Mouse (Mus musculus): ENCODE measurements around the gene Plcd1. TPM values are rescaled to one million over a fixed set of nuclear protein-coding genes. Genes with fewer than 3 reads are reported as not detected.

The Plcd1 gene
- total RNA-seq, 2 experiments from 2014 or later: 11.5 to 12.1 TPM

DNA sequence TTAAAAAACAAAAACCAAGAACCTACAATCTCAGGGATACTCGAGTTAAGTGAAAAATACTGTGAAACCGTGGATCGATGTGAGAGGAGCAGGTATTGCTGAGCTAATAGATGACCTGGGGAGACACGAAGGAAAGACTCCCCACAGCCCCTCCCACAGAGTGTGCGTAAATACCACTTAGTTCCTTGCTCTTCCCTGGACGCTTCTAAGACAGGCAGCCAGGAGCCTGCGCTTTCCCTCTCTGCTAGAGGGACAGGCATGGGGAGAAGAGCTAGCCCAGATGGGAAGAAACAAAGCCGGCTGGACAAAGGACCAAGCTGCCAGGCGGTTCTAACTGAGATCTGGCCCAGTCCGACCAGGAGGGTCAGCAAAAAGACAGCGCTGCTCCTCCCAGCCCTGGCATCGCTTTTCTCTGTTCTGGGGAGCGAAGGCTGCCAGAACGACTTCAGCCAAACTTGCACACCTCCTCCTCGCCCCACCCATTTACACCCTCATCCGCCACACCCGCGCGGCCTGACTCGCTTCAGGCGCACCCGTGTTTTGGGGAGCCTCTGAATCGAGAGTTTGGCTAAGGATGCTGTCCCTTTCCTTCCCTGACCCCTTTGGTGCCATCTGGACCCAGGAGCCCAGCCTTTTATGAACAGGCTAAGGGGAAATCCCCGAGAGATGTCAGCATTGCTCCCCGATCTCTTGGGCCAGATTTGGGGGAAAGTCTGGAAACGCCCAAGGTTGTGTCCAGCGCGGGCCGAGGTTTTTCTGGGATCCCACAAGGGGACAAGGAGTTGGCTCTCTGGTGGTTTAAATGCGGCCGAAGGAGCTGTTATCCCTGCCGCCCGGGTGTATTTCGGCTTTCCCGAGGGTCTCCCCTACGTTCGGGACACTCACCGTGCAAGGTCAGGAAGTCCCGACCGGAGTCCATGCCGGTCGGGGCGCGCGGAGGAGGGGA lies 556 bp downstream of the Plcd1 start:
- no peak for DNase-seq (ENCODE audit: low spot score in 2 of 2)
- intact Hi-C loops (cut with DNase I): no loop called here

DNA sequence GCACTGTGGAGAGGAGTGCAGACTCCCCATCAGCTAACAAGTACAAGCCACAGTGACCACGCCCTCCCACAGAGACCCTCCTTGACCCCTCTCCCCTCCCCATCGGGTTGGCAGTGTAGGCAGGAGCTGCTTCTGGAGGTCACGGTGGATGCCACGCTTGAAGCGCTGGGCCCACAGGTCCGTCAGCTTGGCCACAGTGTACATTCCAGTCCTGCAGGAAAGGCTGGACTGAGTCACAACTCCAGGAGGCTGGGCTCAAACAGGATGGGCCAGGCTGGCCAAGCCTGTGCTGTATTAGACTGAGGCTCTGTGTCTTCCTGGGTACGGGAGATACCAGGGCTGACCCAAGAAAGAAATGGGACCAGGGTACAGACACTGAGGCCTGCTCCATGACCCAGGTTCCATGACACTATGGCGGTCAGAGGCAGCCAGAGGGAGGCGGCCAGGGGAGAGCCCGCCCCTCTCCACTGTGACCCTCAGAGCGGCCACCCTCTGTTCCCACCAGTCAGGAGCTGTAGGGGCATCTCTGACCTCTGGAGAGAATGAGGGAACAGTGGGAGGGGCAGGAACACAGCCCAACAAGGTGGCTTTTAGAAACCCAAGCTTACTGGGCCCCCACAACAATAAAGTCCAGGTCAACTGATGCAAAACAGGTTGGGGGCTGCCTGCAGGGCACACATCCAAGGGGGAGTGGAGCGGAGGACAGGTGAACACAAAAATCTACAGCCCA lies 1.6 kb downstream of the Plcd1 start:
- intact Hi-C loops (cut with DNase I): no loop called here
- DNase-seq (ENCODE audit: low spot score in 2 of 2): no peak

DNA sequence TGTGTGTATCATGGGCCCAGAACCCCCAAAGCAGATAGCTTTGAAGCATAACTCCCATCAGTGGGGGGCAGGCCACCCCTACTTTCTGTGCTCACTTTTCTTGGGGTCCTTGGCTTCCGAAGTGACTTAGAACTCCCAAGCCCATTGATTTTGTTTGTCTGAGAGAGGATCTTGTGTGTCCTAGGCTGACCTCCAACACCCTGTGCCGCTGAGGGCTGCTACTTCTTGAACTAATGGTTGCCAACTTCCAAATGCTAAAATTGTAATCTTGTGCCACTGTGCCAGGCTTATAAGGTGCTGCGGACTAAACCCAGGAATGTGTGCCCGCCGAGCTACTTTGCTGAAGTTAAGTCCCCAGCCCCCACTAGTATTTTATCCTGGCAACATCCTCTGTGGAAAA lies 2.8 kb downstream of the Plcd1 start:
- DNase-seq (ENCODE audit: low spot score in 2 of 2): no peak
- intact Hi-C loops (cut with DNase I): no loop called here

DNA sequence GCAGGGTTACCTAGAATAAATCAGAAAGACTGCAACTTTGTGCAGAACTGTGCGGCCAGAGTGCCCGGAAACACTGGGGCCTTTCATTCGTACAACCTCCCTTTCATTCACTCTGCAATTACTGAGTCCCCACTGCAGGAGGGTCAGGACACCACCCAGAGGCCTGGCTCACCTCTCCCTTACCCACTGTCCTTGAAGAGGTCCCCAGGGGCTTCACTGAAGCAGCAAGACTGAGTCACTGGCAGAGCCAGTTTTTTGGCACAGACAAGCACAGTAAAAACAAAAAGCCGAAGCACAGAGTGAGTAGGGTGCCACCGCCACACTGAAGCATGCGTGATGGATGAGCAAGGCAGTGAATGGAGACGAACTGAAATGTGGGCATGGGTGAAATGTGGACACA lies 3.9 kb downstream of the Plcd1 start:
- no peak for DNase-seq (ENCODE audit: low spot score in 2 of 2)

DNA sequence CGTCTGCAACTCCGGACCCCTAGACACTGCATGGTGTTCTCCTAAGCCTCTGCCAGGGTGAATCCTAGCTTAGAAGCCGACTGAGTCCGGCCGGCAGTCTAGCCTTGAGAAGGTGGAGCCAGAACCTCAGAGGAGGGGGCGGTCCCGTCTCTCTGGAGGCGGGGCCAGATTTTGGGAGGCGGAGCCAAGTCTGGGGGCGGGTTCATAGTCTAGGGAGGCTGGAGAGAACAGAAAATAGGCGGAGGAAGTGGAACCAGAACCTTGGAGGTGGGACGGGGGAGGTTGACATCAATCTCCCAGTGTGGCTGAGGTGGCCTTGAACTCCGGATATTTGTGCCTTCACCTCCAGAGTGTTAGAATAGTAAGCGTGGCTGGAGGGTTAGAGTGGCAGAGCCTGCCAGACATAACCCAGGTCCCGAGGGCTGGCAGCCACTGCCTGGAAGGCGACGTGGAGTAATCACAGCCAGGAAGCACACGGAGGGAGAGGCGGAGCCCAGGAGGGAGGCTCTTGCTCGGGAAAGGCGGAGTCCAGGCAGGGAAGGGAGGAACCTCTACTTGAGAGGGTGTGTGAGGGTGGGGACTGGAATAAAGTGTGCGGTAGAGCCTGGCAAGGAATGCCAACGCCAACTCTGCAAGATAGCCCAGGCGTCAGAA lies 5.0 kb downstream of the Plcd1 start:
- peak; percentile 74 for DNase-seq (ENCODE audit: low spot score in 2 of 2)
- intact Hi-C loops (cut with DNase I): no loop called here

More for the DNA sequence above, 3.9 kb downstream of the Plcd1 start:
- intact Hi-C loops (cut with DNase I): no loop called here

DNA sequence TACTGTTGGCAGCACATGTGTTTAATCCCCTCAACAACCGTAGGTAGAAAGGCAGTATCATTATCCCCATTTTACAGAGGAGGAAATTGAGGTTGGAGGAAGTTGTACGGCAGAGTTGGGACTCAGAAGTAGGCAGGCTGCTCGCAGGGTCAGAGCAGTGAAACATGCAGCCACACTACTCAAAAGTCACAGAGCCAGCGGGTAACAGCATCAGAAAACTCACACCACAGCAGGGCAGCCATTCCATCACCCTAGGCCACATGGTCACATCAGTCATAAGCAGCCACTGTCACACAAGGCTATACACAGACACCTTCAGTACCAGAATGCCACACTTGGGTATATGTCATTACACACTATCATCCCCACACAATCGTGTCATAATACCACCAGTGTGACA lies 6.0 kb downstream of the Plcd1 start:
- intact Hi-C loops (cut with DNase I): no loop called here
- no peak for DNase-seq (ENCODE audit: low spot score in 2 of 2)

DNA sequence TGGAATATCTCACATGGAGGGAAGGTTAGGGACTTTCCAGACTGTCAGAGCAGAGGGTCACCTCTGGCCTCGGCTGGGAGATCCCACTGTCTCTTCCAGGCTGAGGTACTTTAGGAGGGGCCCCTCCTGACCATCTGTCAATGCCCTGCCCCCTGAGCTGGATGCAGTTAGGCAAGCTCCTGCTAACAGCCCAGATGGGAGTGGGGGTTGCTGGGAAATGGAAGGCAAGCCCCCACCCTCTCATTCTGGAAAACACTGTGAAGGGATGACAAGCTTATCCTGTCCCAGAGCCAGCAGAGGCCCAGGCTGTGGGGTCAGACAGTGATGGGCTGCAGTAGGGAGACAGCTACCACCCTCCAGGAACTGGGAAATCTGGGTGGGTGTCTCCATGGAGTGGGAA lies 6.9 kb downstream of the Plcd1 start:
- intact Hi-C loops (cut with DNase I): no loop called here
- DNase-seq (ENCODE audit: low spot score in 2 of 2): no peak

DNA sequence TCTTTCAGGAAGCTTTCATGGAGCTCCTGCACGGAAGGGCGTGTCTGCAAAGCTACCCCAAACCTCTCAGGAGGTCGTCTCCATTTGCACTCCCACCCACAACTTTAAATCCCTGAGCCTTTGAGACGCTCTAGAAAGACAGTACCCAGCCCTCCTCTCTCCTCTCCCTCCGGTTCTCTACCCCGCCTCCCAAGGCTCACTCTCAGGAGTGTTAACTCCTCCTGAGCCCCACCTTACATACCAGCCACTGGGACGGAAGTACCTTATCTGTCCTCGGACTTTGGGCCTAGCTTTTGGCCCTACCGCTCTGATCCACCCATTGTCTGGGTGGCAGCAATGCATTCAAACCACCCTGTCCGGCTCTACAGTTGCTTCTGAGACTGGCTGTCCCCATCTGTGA lies 9.3 kb downstream of the Plcd1 start:
- no peak for DNase-seq (ENCODE audit: low spot score in 2 of 2)
- intact Hi-C loops (cut with DNase I): no loop called here

DNA sequence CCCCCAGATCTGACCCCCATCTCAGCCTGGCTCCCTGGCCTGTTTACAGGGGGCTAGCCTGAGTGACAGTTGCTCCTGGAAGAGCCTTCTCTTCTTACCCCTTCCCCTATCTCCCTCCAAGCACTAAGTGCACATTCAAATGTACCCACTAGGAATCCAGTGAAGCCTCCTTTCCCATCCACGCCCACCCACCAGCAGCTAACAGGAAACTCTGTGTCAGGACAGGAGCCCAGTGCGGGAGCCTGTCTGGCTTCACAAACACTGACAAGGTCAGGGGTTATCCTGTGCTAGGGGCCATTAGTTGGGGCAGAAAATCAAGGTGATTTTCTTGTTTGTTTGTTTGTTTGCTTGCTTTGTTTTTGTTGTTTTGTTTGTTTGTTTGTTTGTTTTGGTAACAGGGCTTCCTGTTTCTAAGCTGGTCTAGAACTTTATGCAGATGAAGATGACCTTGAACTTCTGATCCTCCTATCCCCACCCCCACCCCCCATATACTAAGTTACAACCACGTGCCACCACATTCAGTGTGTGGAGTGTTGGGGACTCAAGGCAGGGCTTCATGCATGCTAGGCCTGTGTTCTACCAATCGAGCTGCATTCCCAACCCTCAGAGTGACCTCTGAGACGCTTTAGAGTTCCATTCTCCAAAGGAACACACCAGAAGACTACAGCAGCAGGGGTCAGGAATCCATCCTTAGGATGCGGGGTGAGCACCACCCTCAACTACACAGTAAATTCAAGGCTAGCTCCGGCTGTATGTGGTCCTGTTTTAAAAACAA lies 10.5 kb downstream of the Plcd1 start:
- no peak for DNase-seq (ENCODE audit: low spot score in 2 of 2)
- intact Hi-C loops (cut with DNase I): no loop called here

DNA sequence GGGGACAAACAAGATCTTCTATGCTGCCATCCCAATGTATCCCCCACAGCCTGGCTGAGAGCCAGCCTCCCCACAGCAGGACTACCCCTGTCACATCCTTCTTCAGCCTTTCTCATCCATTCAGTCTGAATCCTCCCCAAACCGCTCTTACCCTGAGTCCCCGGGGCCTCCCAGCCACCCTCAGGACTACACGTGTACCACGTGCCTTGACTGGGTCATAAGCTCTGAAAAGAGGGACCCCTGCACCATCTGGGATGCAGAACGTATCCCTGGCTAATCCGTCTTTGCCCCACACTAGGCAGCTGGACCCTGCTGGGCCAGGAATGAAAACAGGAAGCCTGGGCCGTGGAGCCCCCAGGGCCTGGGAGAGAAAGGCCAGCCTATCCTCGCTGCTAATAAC lies 11.3 kb downstream of the Plcd1 start:
- intact Hi-C loops (cut with DNase I): no loop called here
- no peak for DNase-seq (ENCODE audit: low spot score in 2 of 2)

DNA sequence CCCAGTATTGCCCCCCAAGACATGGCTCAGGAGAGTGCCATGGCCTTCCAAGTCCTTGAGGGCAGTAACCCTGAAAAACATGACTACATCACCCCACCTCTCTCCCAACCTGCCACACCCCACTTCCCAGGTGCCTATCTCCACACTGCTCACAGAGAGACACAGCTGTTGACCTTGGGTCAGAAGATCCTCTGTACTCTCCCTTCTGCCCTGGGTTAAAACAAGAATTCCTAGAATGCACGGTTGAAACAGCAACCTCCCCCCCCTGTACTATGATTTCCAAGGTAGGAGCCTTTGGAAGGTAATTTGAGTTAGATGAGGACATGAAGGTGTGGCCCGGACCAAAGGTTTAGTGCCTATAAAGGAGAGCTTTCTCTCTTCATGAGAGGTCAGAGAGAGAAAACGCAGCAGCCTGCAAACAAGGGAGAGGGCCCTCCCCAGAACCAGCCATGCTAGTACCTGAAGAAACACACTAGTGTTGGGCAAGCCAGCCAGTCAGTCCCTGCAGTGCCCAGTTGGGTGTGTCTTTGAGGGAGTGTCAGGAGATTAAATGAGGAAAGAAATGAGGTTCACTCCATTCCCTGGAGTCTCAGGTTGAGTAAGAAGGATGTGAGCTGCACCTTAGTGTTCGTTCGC lies 13.1 kb downstream of the Plcd1 start:
- intact Hi-C loops (cut with DNase I): no loop called here
- no peak for DNase-seq (ENCODE audit: low spot score in 2 of 2)

DNA sequence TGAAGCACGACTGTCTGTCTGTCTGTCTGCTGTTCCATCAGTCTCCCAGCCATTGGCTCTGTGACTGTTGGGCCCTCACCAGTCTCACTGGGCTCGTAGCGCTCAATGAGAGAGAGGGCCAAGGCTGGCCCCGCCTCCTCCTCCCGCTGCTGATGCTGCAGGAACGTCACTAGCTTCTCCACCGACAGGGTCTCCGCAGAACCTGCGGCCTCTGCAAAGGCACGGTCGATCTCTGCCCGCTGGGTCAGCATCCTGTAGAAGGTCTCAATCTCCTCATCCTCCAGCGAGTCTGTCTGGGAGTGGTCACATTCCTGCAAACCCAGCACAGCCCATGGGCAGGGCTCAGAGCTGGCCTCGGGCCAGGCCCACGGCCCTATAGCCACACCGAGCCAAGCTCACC lies 17.6 kb downstream of the Plcd1 start:
- DNase-seq (ENCODE audit: low spot score in 2 of 2): no peak
- intact Hi-C loops (cut with DNase I): no loop called here

DNA sequence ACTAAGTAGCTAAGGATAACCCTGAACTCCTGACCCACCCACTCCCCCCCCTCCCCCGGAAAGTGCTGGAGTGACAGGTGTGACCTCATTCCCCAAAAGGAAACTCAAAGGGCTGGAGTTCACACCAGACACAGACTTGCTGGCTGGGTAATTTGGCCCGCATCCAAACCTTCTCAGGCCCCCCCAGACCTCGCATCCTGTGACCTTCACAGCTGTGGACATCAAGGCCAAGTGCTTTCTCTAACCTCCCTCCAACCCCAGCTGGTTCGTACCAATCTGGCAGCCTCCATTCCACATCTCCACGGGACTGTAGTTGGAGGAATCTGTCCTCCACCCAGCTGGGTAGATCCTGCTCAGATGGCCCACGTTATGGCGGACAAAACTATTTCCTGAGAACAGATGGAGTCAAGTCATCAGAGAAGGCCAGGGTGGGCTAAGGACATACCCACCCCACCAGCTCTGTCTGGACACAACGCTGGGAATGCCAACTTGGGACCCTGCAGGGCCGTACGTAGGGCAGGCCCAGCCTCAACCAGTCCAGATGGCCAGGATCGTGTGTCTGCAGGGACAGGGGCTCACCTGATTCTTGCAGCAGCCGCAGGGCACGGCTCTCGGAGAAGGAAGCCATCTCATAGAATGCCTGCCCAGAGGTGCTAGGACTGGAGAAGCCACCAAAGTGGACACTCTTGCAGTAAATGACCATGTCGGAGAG lies 20.0 kb downstream of the Plcd1 start:
- intact Hi-C loops (cut with DNase I): no loop called here
- no peak for DNase-seq (ENCODE audit: low spot score in 2 of 2)

DNA sequence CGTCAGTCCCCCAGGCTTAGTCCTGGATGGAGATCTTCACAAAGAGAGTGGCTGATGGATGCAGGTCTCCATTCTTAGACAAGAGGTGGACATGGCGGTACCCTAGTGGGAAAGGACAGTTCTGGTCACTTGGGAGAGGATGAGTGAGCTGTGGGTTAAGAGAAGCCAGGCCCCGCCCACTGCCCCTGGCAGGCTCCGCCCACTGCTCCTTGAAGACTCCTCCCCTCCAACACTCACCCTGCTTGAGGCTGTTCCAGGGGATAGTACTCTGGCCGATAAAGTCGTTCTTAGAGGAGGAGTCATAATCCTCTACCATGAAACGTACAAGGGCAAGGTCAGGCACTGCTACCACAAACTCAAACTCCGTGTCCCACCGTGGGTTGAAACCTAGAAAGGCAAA lies 21.5 kb downstream of the Plcd1 start:
- no peak for DNase-seq (ENCODE audit: low spot score in 2 of 2)
- intact Hi-C loops (cut with DNase I): no loop called here

DNA sequence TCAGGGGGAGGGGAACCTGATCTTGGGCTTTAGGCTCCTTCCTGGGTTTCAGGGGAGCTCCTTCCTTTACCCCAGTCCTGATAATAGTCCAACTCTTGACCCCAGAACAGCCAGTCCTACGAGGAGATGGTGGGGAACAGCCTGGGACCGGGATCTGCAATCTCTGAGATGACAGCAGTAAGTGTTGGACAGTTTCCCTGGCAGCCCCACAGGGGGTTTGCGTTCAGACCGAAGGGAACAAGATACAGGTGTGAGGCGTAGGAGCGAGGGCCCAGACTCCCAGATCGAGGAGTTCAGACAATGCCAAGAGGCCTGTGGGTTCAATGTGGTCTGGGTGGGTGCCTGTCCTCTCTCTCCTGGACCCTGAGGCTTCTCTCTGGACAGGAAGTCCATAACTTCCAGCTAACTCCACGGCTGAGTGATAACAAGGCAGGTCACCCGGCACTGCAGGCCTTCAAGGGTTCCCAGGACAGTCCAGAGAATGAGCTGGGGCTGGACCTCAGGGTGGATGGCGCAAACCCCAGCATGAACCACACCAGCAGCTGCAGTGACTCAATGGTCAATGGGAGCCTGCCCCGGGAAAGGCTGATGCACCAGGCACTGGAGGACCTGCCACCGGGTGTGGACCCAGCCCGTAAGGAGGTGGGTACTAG lies 23.0 kb downstream of the Plcd1 start:
- intact Hi-C loops (cut with DNase I): no loop called here
- no peak for DNase-seq (ENCODE audit: low spot score in 2 of 2)

DNA sequence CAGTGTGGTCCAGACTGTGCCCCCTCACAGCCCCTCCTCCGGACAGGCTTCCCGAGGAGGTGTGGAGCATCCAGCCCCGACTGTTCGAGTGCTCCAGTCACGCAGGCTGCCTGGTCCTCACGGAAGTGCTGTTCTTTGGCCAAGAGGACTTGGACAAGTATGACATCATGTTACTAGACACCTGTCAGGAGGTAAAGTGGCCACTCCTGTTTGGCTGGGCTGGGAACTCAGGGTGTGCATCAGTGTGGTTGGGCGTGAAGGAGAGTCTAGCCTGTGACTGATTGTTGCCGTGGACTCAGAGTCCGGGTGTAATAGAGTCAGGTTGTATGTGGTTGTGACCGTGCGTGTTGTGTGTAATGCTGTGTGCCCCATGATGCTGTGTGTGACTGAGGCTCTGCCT lies 25.0 kb downstream of the Plcd1 start:
- no peak for DNase-seq (ENCODE audit: low spot score in 2 of 2)
- intact Hi-C loops (cut with DNase I): loop anchor here (5.0 kb wide), 1 partner anchor 481 kb away; no protein-coding TSS in a partner anchor

DNA sequence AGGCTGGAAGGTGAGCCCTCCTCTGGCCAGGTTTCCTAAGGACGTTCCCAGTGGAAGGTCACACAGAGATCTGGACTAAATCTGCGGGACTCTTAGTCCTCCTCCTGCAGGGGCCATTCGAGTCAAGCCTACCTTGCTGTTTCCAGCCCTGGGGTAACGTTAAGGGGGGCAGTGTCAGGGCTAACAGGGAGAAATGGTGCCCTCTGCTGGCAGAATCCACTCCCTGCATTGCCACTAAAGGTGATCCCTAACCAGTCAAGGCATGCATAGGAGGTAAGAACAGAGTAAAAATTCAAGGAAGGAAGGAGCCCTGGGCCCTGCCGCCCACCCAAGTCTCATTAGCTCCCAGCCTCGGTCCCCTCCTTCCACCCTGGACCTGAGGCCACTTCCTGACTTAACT lies 25.7 kb downstream of the Plcd1 start:
- peak; percentile 87 to 90 for DNase-seq (ENCODE audit: low spot score in 2 of 2)
- intact Hi-C loops (cut with DNase I): loop anchor here (2.0 to 5.0 kb wide), 2 partner anchors 147 to 480 kb away; no protein-coding TSS in a partner anchor

DNA sequence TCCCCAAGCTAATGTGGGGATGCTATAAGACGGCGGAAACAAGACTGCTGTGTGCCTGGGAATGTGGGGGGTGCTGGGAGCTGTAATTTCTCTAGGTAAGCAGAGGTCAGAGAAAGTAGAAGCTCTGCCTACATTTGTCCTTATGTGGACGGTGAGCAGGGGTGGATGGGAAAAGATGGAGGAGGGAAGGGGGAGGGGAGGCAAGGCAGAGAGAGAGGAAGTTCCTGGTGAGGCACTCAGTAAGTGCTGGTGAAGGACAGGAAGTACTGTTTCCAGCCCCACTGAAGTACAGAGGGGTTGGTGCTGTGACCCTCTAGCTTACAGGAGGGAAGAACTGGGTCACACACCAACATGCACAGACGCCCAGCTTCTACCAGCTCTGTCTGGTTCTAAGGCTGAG lies 29.0 kb downstream of the Plcd1 start:
- DNase-seq (ENCODE audit: low spot score in 2 of 2): no peak
- intact Hi-C loops (cut with DNase I): no loop called here
